10 mouse cellular contexts compared by ENCODE assay signal in genomic region chr5:32192016-32192845, GRCm38 (mm10). TPM values are rescaled to one million over a fixed set of nuclear protein-coding genes. Genes with fewer than 3 reads are reported as not detected.
DNase-seq lines count a peak whose midpoint lies in the region; ATAC-seq and TF ChIP-seq lines count a peak whose summit lies in the region.
"Had no signal": no experiment of that assay in that cellular context is flagged by ENCODE, and none has a peak within 500 bp of the region (broad histone marks: within the 10 kb centered on the region; RNA-seq: fewer than 3 reads in every experiment).

No protein-coding gene starts in this region.

- no peaks in the 10 kb centered on the region for H3K27me3 ChIP-seq in liver, postnatal 0 days (ENCODE audit: insufficient read depth, low read length)
- no peaks in the 10 kb centered on the region for H3K27me3 ChIP-seq in Patski
- H3K27me3 ChIP-seq: midbrain, embryonic 12.5 days had no signal

- CTCF ChIA-PET in Patski (lab: Charles Lee) = no interaction called here

- H3K36me3 ChIP-seq in liver, postnatal 0 days (replicated peaks; ENCODE audit: insufficient read depth, low read length) = no peaks in the 10 kb centered on the region
- H3K36me3 ChIP-seq: midbrain, embryonic 12.5 days had no signal

- POLR2A ChIA-PET in Patski (lab: Charles Lee) = interaction anchor here (0.8 to 1.3 kb wide), 4 partner anchors 35 to 494 kb away, joined by 3 to 6 read pairs (median 3); no protein-coding TSS in a partner anchor

- in situ Hi-C loops in Patski (cut with MboI; ENCODE audit: low pct_unique_long_range_greater_than_20kb) = loop anchor here (5.0 kb wide), 1 partner anchor 45 kb away; no protein-coding TSS in a partner anchor

- TF ChIP-seq EP300 in liver, postnatal 0 days (IDR thresholded peaks at IDR 0.05; ENCODE audit: low read depth) = no peak

- H3K9me3 ChIP-seq in liver, postnatal 0 days (ENCODE audit: low read length) = no peaks in the 10 kb centered on the region
- H3K9me3 ChIP-seq: midbrain, embryonic 12.5 days had no signal

- peak; percentile 61 for ATAC-seq in liver, postnatal 0 days
- peak; percentile 61 for ATAC-seq in Patski
- peak; percentile 70 for ATAC-seq in granulocyte monocyte progenitor cell, adult 5-6 weeks (replicated peaks; ENCODE audit: poor library complexity, severe bottlenecking)
- ATAC-seq in megakaryocyte progenitor cell, adult 5-6 weeks (replicated peaks; ENCODE audit: poor library complexity) = peak; percentile 50; the same call in 1 of the 2 replicates

- 70% methylated on average over 16 of the region's 16 CpGs for WGBS in liver, postnatal 0 days (ENCODE audit: insufficient replicate concordance)

- H3K27ac ChIP-seq in liver, postnatal 0 days (ENCODE audit: low read depth) = no peak overlapping the region
- H3K27ac ChIP-seq: left cerebral cortex, adult 2 months; midbrain, embryonic 12.5 days had no signal

- DNase-seq in liver, postnatal 0 days = peak; percentile 48
- DNase-seq in liver = no peak
- peak; percentile 84 for DNase-seq in Patski (ENCODE audit: low read depth, low spot score)
- DNase-seq in layer of hippocampus, postnatal 36 days = no peak
- DNase-seq in right cerebral cortex, postnatal 14 days = no peak
- DNase-seq in layer of hippocampus, postnatal 14 days (ENCODE audit: low spot score in 2 of 2) = no peak

- no peak for TF ChIP-seq CTCF in liver, postnatal 0 days (IDR thresholded peaks at IDR 0.05; ENCODE audit: low read depth)
- no peak for TF ChIP-seq CTCF in Patski (IDR thresholded peaks at IDR 0.05)

- peaks cover 11% of the 10 kb centered on the region; the same call in 1 of the 2 replicates for H3K4me1 ChIP-seq in liver, postnatal 0 days (ENCODE audit: insufficient read depth)
- H3K4me1 ChIP-seq: midbrain, embryonic 12.5 days had no signal

- no peak overlapping the region for H3K9ac ChIP-seq in liver, postnatal 0 days (replicated peaks)
- H3K9ac ChIP-seq: midbrain, embryonic 12.5 days had no signal

- H3K4me3 ChIP-seq in liver, postnatal 0 days (ENCODE audit: low read depth, low read length) = no peak overlapping the region
- H3K4me3 ChIP-seq: left cerebral cortex, adult 2 months; midbrain, embryonic 12.5 days had no signal

- no peak overlapping the region for H3K4me2 ChIP-seq in liver, postnatal 0 days (ENCODE audit: low read depth, low read length)
- H3K4me2 ChIP-seq: midbrain, embryonic 12.5 days had no signal

RNA-seq across cellular contexts. Expression of gene Plb1, which starts 40.3 kb away (rescaled TPM):
- 0.18 TPM in 1 of 2 replicates, not detected in the other for polyA plus RNA-seq in liver, postnatal 0 days (2015; fragmentation: Nextera tagmentation; extraction: Ambion mirVana)
- 0.23 TPM for polyA plus RNA-seq in Patski (2021)
- total RNA-seq in granulocyte monocyte progenitor cell, adult 5-6 weeks (2014; fragmentation: Nextera tagmentation) = not detected in 2 replicates
- total RNA-seq in granulocyte monocyte progenitor cell, adult 5-6 weeks (2017) = not detected in 2 replicates
- not detected in 2 replicates for total RNA-seq in megakaryocyte progenitor cell, adult 5-6 weeks (2015)
- total RNA-seq in megakaryocyte progenitor cell, adult 5-6 weeks (2017) = 0.17 TPM in 1 of 2 replicates, not detected in the other
- total RNA-seq in layer of hippocampus, postnatal 36 days (2021) = 1 to 10 TPM in 1 of 2 experiments, under 1 TPM in 1; 0.86 to 1.2 TPM
- total RNA-seq in layer of hippocampus, postnatal 14 days (2021) = under 1 TPM; 0.46 to 0.72 TPM

RNA-seq across cellular contexts. Expression of gene Fosl2, which starts 56.6 kb away (rescaled TPM):
- polyA plus RNA-seq in liver, postnatal 0 days (2015; fragmentation: Nextera tagmentation; extraction: Ambion mirVana) = 0.92 and 0.95 TPM in 2 replicates
- polyA plus RNA-seq in Patski (2021) = 97.3 TPM
- 23.4 and 24.7 TPM in 2 replicates for total RNA-seq in granulocyte monocyte progenitor cell, adult 5-6 weeks (2014; fragmentation: Nextera tagmentation)
- total RNA-seq in granulocyte monocyte progenitor cell, adult 5-6 weeks (2017) = 9.1 and 11.2 TPM in 2 replicates
- total RNA-seq in megakaryocyte progenitor cell, adult 5-6 weeks (2015) = 20.8 and 25.2 TPM in 2 replicates
- total RNA-seq in megakaryocyte progenitor cell, adult 5-6 weeks (2017) = 11.7 and 12.1 TPM in 2 replicates
- total RNA-seq in layer of hippocampus, postnatal 36 days (2021) = 10 to 100 TPM; 55.5 to 59.3 TPM
- 10 to 100 TPM; 42.2 to 43.1 TPM for total RNA-seq in layer of hippocampus, postnatal 14 days (2021)

Comparison
In these comparisons a context has a peak if more than half of its experiments do, and no peak if none do; other contexts are left out.
1. DNase-seq: peak in liver, postnatal 0 days (single experiment) and Patski (single experiment); none in liver (single experiment), layer of hippocampus, postnatal 36 days (0 of 2), right cerebral cortex, postnatal 14 days (single experiment) and layer of hippocampus, postnatal 14 days (0 of 2).
2. Peak in every context shown above with its lines, with median percentiles within 50 percentile points of each other: ATAC-seq.